Mouse (Mus musculus) right cerebral cortex, adult 2 months (tissue): ENCODE data around the gene 2310002L09Rik.
"Not testable (repeated sequence)": the region's sequence is repeated elsewhere in the genome, so short reads cannot be mapped to it uniquely, and the experiment has no call there.

Experiments used
- DNase-seq, 2 experiments: peaks; one replicate each; pipeline ENCODE4 v3.0.0; 2021 to 2022; ENCODE audit warnings: low spot score in 2 of 2

Gene 2310002L09Rik

DNA sequence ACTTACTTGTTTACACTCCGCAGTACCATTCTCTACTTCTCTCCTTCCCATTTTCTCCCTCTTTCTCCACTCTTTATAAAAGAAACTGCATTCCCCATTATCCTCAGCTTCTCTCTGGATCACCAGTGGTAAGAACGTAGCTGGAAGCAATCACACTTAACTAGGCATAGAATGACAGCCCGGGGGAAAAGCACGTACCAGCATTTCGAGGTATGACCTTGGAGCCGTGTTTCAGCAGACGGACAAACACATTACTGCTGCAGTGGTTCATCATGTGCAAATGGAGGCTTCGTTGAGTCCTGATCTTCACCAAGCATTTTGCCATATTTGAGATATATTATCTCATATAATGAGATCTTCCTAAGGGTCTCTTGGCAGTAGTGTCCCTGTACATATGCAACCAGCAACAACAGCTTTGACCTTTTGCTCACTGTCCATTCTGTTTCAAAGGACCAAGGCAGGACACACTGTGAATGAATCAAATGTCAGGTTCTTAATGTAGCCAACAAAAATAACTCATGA is at the start of gene 2310002L09Rik:
Gene 2310002L09Rik, minus strand, starts transcription at position 472 of the 522 bp plus-strand sequence.
- no peak for DNase-seq

DNA sequence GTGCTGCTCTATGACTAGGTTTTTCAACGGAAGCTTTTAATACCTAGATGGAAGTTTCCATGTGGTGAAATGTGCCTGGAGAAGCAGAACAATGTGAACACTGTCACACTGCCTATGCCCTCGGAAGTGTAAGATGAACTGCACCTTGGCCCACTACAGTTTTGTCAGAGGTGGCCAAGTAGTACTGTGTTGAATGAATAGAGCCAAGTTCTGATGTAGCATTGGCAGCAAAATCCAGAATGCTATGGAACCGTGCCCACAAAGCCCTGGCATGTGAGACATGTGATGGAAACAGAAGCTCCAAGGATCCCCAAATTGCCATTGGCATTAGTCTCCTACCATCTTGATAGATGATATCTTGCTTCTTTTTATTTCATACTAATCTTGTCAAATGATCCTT is 29.8 kb upstream of the 2310002L09Rik start:
- no peak for DNase-seq

DNA sequence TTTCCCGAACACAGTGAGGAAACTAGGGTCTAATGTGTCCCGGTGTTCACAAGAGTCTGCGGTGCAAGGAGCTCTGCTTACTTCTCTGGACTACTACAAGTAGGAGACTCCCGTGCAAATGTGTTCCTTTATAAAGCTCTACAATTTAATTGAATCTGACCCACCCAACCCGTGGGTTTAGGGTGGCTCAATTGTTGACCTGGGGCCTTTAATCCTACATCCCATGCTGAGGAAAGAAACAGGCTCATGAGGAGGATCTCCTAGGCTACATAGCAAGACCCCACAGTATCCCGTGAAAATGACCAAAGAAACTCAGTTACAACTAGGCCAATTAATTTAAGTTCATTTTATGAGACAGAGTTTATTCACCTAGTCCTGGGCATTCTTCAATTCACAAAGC is 30.0 kb downstream of the 2310002L09Rik start, which contains the start of gene Gm11756:
Gene Gm11756, minus strand, starts transcription at position 101 of the 400 bp plus-strand sequence.
- DNase-seq: not testable (repeated sequence)

DNA sequence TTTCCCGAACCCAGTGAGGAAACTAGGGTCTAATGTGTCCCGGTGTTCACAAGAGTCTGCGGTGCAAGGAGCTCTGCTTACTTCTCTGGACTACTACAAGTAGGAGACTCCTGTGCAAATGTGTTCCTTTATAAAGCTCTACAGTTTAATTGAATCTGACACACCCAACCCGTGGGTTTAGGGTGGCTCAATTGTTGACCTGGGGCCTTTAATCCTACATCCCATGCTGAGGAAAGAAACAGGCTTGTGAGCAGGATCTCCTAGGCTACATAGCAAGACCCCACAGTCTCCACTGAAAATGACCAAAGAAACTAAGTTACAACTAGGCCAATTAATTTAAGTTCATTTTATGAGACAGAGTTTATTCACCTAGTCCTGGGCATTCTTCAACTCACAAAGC is 44.8 kb downstream of the 2310002L09Rik start, which contains the start of gene Gm13871:
Gene Gm13871, minus strand, starts transcription at position 101 of the 400 bp plus-strand sequence.
- DNase-seq: not testable (repeated sequence)

DNA sequence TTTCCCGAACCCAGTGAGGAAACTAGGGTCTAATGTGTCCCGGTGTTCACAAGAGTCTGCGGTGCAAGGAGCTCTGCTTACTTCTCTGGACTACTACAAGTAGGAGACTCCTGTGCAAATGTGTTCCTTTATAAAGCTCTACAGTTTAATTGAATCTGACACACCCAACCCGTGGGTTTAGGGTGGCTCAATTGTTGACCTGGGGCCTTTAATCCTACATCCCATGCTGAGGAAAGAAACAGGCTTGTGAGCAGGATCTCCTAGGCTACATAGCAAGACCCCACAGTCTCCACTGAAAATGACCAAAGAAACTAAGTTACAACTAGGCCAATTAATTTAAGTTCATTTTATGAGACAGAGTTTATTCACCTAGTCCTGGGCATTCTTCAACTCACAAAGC is 59.6 kb downstream of the 2310002L09Rik start, which contains the start of gene Gm11757:
Gene Gm11757, minus strand, starts transcription at position 101 of the 400 bp plus-strand sequence.
- not testable (repeated sequence) for DNase-seq
